Mouse (Mus musculus) liver, adult (tissue): Measurements from ENCODE around the gene Gm14137.

Experiments used
- GATA4 ChIP-seq: IDR thresholded peaks from 2 replicates; pipeline ENCODE4 v1.6.1; 2014; ENCODE audit warnings: mild to moderate bottlenecking, low read length; ENCODE audit not compliant: insufficient replicate concordance

Gm14137 gene

GRCm38 (mm10) chr2:119196316-119197108 is 22.2 kb downstream of the Gm14137 start:
- TF ChIP-seq GATA4, result no peak

- TF ChIP-seq GATA4, result no peak
Observed at GRCm38 (mm10) chr2:119197493-119197892, 23.2 kb downstream of the Gm14137 start.

DNA sequence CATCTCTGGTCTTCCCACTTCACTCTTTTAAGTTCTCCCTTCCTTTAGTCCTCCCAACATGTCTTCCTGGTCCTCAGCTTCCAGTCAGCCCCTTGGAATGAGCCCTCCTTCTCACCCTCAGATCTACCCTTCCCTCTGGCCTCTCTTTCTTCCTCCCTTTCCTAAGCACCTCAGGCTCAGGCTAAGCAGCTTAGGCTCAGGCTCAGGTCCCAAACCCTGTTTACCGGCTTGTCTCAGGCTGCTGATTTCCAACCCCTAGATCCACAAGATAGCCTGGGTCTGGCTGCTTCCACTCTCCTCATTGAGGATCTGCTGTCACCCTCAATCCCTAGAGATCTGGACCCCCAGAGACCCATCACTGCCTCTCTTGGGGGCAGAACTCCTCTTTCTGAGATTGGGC is 23.7 kb downstream of the Gm14137 start:
- TF ChIP-seq GATA4, result no peak

- no peak for TF ChIP-seq GATA4
Observed at GRCm38 (mm10) chr2:119198934-119199333, 24.6 kb downstream of the Gm14137 start.

DNA sequence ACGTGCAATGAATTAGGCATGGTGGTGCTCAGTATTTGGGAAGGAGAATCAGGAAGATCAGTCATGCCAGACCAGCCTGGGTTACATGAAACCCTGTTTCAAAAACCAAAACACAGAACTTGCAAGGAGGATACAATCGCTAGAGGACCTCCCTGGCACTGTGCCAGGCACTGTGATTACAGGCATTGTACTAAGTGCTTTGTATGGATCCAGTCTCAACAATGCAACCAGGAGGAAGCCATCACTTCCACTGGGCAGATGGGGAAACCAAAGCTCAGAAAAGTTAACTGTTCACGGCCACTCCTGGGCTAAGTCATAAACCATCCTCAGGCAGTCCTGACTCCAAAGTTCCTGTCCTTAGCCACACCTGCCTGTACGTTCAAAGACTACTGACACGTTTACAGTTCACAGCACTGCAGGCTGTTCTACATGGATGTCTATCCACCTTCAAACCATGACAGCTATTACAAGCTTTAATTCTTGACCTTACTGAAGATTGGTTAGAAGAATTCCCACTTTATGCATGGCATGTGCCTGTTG is 28.7 kb downstream of the Gm14137 start:
- TF ChIP-seq GATA4, result no peak

- TF ChIP-seq GATA4, result no peak
Observed at GRCm38 (mm10) chr2:119203871-119204460, 29.7 kb downstream of the Gm14137 start.

DNA sequence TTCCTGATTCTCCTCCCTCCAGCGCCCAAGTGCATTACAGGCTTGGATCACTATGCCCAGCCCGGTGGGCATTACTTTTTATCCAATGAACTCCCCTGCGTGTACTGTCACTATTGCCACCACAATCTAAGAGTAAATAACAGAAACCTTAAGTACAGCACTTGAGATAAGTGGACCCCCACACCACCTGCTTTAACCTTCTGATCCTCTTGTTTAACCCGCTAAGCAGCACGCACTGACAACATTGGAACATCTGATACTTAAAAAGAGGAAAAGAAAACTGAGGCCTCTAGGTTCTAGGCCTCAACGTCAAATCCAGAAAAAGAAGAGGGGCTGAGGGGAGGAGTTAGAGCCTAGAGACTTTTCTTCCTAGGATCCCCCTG is 33.6 kb downstream of the Gm14137 start:
- TF ChIP-seq GATA4, result no peak

DNA sequence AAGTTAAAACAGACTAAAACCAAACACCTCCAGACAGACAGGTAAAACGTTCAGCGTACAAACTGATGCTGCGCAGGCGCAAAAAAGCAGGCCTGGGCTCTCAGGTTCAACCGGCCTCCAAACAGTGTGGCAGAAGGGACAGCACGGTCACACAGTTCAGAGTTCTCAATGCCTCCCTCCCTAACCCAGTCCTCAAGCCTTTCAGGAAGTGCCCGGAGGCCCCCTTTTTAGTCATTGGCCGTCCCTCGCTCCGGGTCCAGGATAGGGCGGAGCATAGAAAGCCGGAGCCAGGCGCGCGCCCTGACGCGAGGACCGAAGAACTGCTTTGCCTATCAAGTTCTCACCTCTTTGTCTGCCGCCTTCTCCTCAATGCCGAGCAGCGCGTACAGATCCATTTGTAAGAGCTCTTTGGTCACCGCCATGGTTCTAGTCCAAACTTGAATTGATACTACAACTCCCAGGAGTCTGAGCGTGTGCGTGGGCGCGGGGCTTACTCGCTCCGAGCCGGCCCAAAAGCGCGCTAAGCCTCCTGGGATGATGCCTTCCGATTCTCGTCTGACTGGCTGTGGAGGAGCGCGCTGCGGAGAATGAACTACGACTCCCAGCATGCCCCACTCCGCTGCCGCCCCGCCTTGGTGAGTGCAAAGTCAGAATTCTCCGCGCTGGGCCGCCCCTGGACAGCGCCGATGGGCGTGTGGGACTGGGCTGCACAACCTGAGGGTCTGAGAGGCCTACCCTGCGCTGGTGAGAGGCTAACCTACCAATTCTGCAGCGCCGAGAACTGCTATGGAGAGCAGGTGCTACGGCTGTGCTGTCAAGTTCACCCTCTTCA is 34.3 kb downstream of the Gm14137 start, which contains the start of the genes Zfyve19 and Dnajc17:
Gene Zfyve19, plus strand, starts transcription at position 274 of the 832 bp plus-strand sequence.
Gene Dnajc17, minus strand, starts transcription at position 452 of the 832 bp plus-strand sequence.
- no peak; the same call in 1 of the 2 replicates for TF ChIP-seq GATA4

- no peak for TF ChIP-seq GATA4
Observed at GRCm38 (mm10) chr2:119209176-119209507, 34.8 kb downstream of the Gm14137 start.
